Mouse (Mus musculus) lung, embryonic 14.5 days (tissue): ENCODE results near the gene Hspb3. TPM values are rescaled to one million over a fixed set of nuclear protein-coding genes. Genes with fewer than 3 reads are reported as not detected.

Source experiments
- ATAC-seq: fragments of 200-750 bp; cut with Nextera tagmentation; 2 replicates; pipeline ENCODE4 v1.8.0; 2017; ENCODE audit warnings: mild to moderate bottlenecking, moderate TSS enrichment, moderate library complexity; ENCODE audit not compliant: insufficient read depth
- DNase-seq: peaks from one replicate; pipeline ENCODE4 v3.0.0-alpha.2; 2015
- H3K27ac ChIP-seq: fragments of 300-500 bp; sonication (generic); 2 replicates; pipeline ENCODE4 v1.5.1; 2014; ENCODE audit warnings: low read depth, mild to moderate bottlenecking, moderate library complexity
- H3K27me3 ChIP-seq: fragments of 300-500 bp; sonication (generic); 2 replicates; pipeline ENCODE4 v1.6.1; 2014; ENCODE audit warnings: low read length, control low read depth; ENCODE audit not compliant: insufficient read depth
- H3K36me3 ChIP-seq: fragments of 300-500 bp; sonication (generic); 2 replicates; pipeline ENCODE4 v1.6.1; 2014; ENCODE audit warnings: control low read depth; ENCODE audit not compliant: insufficient read depth
- H3K4me1 ChIP-seq: fragments of 300-500 bp; sonication (generic); 2 replicates; pipeline ENCODE4 v1.6.1; 2014; ENCODE audit warnings: antibody characterized with exemption, control low read depth; ENCODE audit not compliant: insufficient read depth
- H3K4me2 ChIP-seq: fragments of 300-500 bp; sonication (generic); 2 replicates; pipeline ENCODE4 v1.6.1; 2014; ENCODE audit warnings: mild to moderate bottlenecking
- H3K4me3 ChIP-seq: fragments of 300-500 bp; sonication (generic); 2 replicates; pipeline ENCODE4 v1.5.1; 2014; ENCODE audit warnings: low read depth, low read length
- H3K9ac ChIP-seq: fragments of 300-500 bp; sonication (generic); 2 replicates; pipeline ENCODE4 v1.6.1; 2014
- H3K9me3 ChIP-seq: fragments of 300-500 bp; sonication (generic); 2 replicates; pipeline ENCODE4 v1.6.1; 2016; ENCODE audit warnings: low read depth, low read length, control low read depth
- CTCF ChIP-seq: IDR thresholded peaks from 2 replicates; pipeline ENCODE4 v1.5.1; 2016; ENCODE audit warnings: antibody characterized with exemption, low read depth
- WGBS: fragments of 180-500 bp; shearing (Covaris S2); extraction: QIAGEN DNeasy Blood & Tissue Kit; methylation state at CpG from one replicate; pipeline ENCODE4 v1.1.7; 2014; 5-methylcytosine and 5-hydroxymethylcytosine counted together
- polyA plus RNA-seq: library from polyadenylated mRNA; unstranded; fragments of >200 nt; fragmentation: Nextera tagmentation; extraction: Ambion mirVana; gene quantifications from 2 replicates; pipeline ENCODE4 v1.2.1, GENCODE M21; 2014

Gene Hspb3
- polyA plus RNA-seq, 1 experiment from 2014 or later = not detected

GRCm38 (mm10) chr13:113635799-113636222, 27.7 kb downstream of the Hspb3 start:
- no peak for TF ChIP-seq CTCF
- Histone ChIP-seq H3K4me3 (no peak overlapping the region), H3K4me1 (no peaks in the 10 kb centered on the region), H3K9me3 (no peaks in the 10 kb centered on the region), H3K27ac (no peak overlapping the region), H3K4me2 (no peak overlapping the region), H3K9ac (no peak overlapping the region), H3K27me3 (no peaks in the 10 kb centered on the region), H3K36me3 (no peaks in the 10 kb centered on the region)
- WGBS = 72% methylated on average over 17 of the region's 17 CpGs
- no peak for ATAC-seq
- DNase-seq = no peak

GRCm38 (mm10) chr13:113634732-113635481, 28.6 kb downstream of the Hspb3 start:
- Histone ChIP-seq H3K4me2 (no peak overlapping the region), H3K9ac (no peak overlapping the region), H3K9me3 (no peaks in the 10 kb centered on the region), H3K27me3 (no peaks in the 10 kb centered on the region), H3K4me1 (no peaks in the 10 kb centered on the region), H3K4me3 (no peak overlapping the region), H3K27ac (no peak overlapping the region), H3K36me3 (no peaks in the 10 kb centered on the region)
- WGBS = 53% methylated on average over 15 of the region's 15 CpGs
- ATAC-seq (0 out of 2 replicates have a peak, but pooled peaks have one; percentile 19), DNase-seq (peak; percentile 38)
- no peak for TF ChIP-seq CTCF

GRCm38 (mm10) chr13:113632506-113632905, 31.0 kb downstream of the Hspb3 start:
- no peak for ATAC-seq
- no peaks in the 10 kb centered on the region for H3K4me1 ChIP-seq
- no peak for DNase-seq
- H3K4me2 ChIP-seq = no peak overlapping the region
- no peaks in the 10 kb centered on the region for H3K36me3 ChIP-seq
- no peak for TF ChIP-seq CTCF
- 48% methylated on average over 6 of the region's 6 CpGs for WGBS
- no peak overlapping the region for H3K4me3 ChIP-seq
- no peaks in the 10 kb centered on the region for H3K27me3 ChIP-seq
- H3K27ac ChIP-seq = no peak overlapping the region
- H3K9ac ChIP-seq = no peak overlapping the region
- no peaks in the 10 kb centered on the region for H3K9me3 ChIP-seq

- no peaks in the 10 kb centered on the region for H3K9me3 ChIP-seq
- TF ChIP-seq CTCF = no peak
- DNase-seq = no peak
- no peaks in the 10 kb centered on the region for H3K27me3 ChIP-seq
- H3K9ac ChIP-seq = no peak overlapping the region
- no peaks in the 10 kb centered on the region for H3K36me3 ChIP-seq
- H3K4me3 ChIP-seq = no peak overlapping the region
- H3K27ac ChIP-seq = no peak overlapping the region
- ATAC-seq = no peak
- H3K4me2 ChIP-seq = no peak overlapping the region
- WGBS = 74% methylated on average over 8 of the region's 8 CpGs
- no peaks in the 10 kb centered on the region; the same call in 1 of the 2 replicates for H3K4me1 ChIP-seq
Observed at GRCm38 (mm10) chr13:113627601-113628000, 35.9 kb downstream of the Hspb3 start.

- WGBS = 49% methylated on average over 8 of the region's 8 CpGs
- Histone ChIP-seq H3K27ac (0 out of 2 replicates have a peak overlapping the region, but pooled peaks have one; percentile 36), H3K4me1 (peaks cover 5% of the 10 kb centered on the region; the same call in 1 of the 2 replicates), H3K9me3 (no peaks in the 10 kb centered on the region), H3K4me2 (no peak overlapping the region), H3K9ac (no peak overlapping the region), H3K27me3 (no peaks in the 10 kb centered on the region), H3K4me3 (no peak overlapping the region), H3K36me3 (no peaks in the 10 kb centered on the region)
- no peak for TF ChIP-seq CTCF
- ATAC-seq (no peak), DNase-seq (no peak)
Observed at GRCm38 (mm10) chr13:113622865-113623255, 40.6 kb downstream of the Hspb3 start.

GRCm38 (mm10) chr13:113622122-113622864, 41.2 kb downstream of the Hspb3 start:
- Histone ChIP-seq H3K9me3 (no peaks in the 10 kb centered on the region), H3K4me1 (peaks cover 5% of the 10 kb centered on the region; the same call in 1 of the 2 replicates), H3K4me3 (no peak overlapping the region), H3K9ac (no peak overlapping the region), H3K4me2 (no peak overlapping the region), H3K27me3 (no peaks in the 10 kb centered on the region), H3K36me3 (no peaks in the 10 kb centered on the region), H3K27ac (0 out of 2 replicates have a peak overlapping the region, but pooled peaks have one; percentile 36)
- DNase-seq = peak; percentile 30
- TF ChIP-seq CTCF = no peak
- 24% methylated on average over 11 of the region's 11 CpGs for WGBS
- no peak for ATAC-seq

GRCm38 (mm10) chr13:113619003-113619402, 44.5 kb downstream of the Hspb3 start:
- Histone ChIP-seq H3K27ac (no peak overlapping the region), H3K9ac (no peak overlapping the region), H3K4me1 (peaks cover 24% of the 10 kb centered on the region; the same call in 1 of the 2 replicates), H3K36me3 (0 out of 2 replicates have a peak, but pooled peaks cover 6% of the 10 kb centered on the region), H3K4me2 (peak overlapping the region; percentile 94; the same call in 1 of the 2 replicates), H3K9me3 (no peaks in the 10 kb centered on the region), H3K4me3 (no peak overlapping the region), H3K27me3 (no peaks in the 10 kb centered on the region)
- WGBS = 48% methylated on average over 9 of the region's 9 CpGs
- ATAC-seq = 0 out of 2 replicates have a peak, but pooled peaks have one; percentile 3
- DNase-seq = no peak
- no peak for TF ChIP-seq CTCF
